Mouse (Mus musculus): ENCODE results near the gene Prodh2. TPM values are rescaled to one million over a fixed set of nuclear protein-coding genes. Genes with fewer than 3 reads are reported as not detected.
A peak's percentile ranks its signal among the peaks of the same experiment; 100 is the strongest.
"Not testable (repeated sequence)": the region's sequence is repeated elsewhere in the genome, so short reads cannot be mapped to it uniquely, and the experiment has no call there.

Prodh2 gene
- polyA plus RNA-seq, 1 experiment from 2014 or later, result not detected

GRCm38 (mm10) chr7:30457629-30458330 lies 35.6 kb upstream of the Prodh2 start, which contains the start of the genes Kirrel2 and Nphs1:
Gene Kirrel2, minus strand, starts transcription at chr7:30457690.
Gene Nphs1, plus strand, starts transcription at chr7:30458315.
- peaks cover 92% of the 10 kb centered on the region for H3K27me3 ChIP-seq (replicated peaks)
- no peaks in the 10 kb centered on the region for H3K36me3 ChIP-seq
- H3K4me2 ChIP-seq, result peak within 1 kb of the TSS; percentile 62
- peak within 1 kb of the TSS; percentile 45 for H3K9ac ChIP-seq (replicated peaks)
- no peaks in the 10 kb centered on the region for H3K9me3 ChIP-seq (replicated peaks)
- H3K4me3 ChIP-seq (replicated peaks), result peak within 1 kb of the TSS; percentile 26
- under 1% methylated on average over 16 of the region's 16 CpGs for WGBS
- H3K4me1 ChIP-seq, result peaks cover 32% of the 10 kb centered on the region
- ATAC-seq (ENCODE audit: low FRiP score), result peak; percentile 63
- H3K27ac ChIP-seq (replicated peaks), result no peak within 1 kb of the TSS

GRCm38 (mm10) chr7:30459484-30459883 lies 33.9 kb upstream of the Prodh2 start:
- H3K9ac ChIP-seq (replicated peaks), result no peak overlapping the region
- peaks cover 22% of the 10 kb centered on the region for H3K4me1 ChIP-seq
- WGBS, result 23% methylated on average over 6 of the region's 6 CpGs
- no peak overlapping the region for H3K4me2 ChIP-seq
- H3K4me3 ChIP-seq (replicated peaks), result no peak overlapping the region
- peaks cover 92% of the 10 kb centered on the region for H3K27me3 ChIP-seq (replicated peaks)
- ATAC-seq (ENCODE audit: low FRiP score), result no peak
- no peak overlapping the region for H3K27ac ChIP-seq (replicated peaks)
- no peaks in the 10 kb centered on the region for H3K36me3 ChIP-seq
- H3K9me3 ChIP-seq (replicated peaks), result no peaks in the 10 kb centered on the region

GRCm38 (mm10) chr7:30463568-30463967 lies 29.9 kb upstream of the Prodh2 start:
- no peaks in the 10 kb centered on the region for H3K9me3 ChIP-seq (replicated peaks)
- 25% methylated on average over 7 of the region's 7 CpGs for WGBS
- peaks cover 3% of the 10 kb centered on the region; the same call in 1 of the 2 replicates for H3K4me1 ChIP-seq
- no peak overlapping the region for H3K9ac ChIP-seq (replicated peaks)
- no peak overlapping the region for H3K4me2 ChIP-seq
- no peaks in the 10 kb centered on the region for H3K36me3 ChIP-seq
- H3K27ac ChIP-seq (replicated peaks), result no peak overlapping the region
- peaks cover 91% of the 10 kb centered on the region for H3K27me3 ChIP-seq (replicated peaks)
- no peak for ATAC-seq (ENCODE audit: low FRiP score)
- no peak overlapping the region for H3K4me3 ChIP-seq (replicated peaks)

GRCm38 (mm10) chr7:30463996-30464395 lies 29.4 kb upstream of the Prodh2 start:
- peaks cover 87% of the 10 kb centered on the region for H3K27me3 ChIP-seq (replicated peaks)
- H3K9me3 ChIP-seq (replicated peaks), result no peaks in the 10 kb centered on the region
- H3K36me3 ChIP-seq, result no peaks in the 10 kb centered on the region
- H3K27ac ChIP-seq (replicated peaks), result no peak overlapping the region
- no peak overlapping the region for H3K9ac ChIP-seq (replicated peaks)
- H3K4me1 ChIP-seq, result peaks cover 3% of the 10 kb centered on the region; the same call in 1 of the 2 replicates
- H3K4me2 ChIP-seq, result no peak overlapping the region
- H3K4me3 ChIP-seq (replicated peaks), result no peak overlapping the region
- 22% methylated on average over 4 of the region's 4 CpGs for WGBS
- ATAC-seq (ENCODE audit: low FRiP score), result no peak

GRCm38 (mm10) chr7:30464816-30465300 lies 28.6 kb upstream of the Prodh2 start:
- Histone ChIP-seq H3K9ac (replicated peaks) (no peak overlapping the region), H3K4me3 (replicated peaks) (no peak overlapping the region), H3K36me3 (no peaks in the 10 kb centered on the region), H3K27me3 (replicated peaks) (peaks cover 80% of the 10 kb centered on the region), H3K4me1 (peaks cover 3% of the 10 kb centered on the region; the same call in 1 of the 2 replicates), H3K4me2 (no peak overlapping the region), H3K27ac (replicated peaks) (no peak overlapping the region), H3K9me3 (replicated peaks) (no peaks in the 10 kb centered on the region)
- no peak for ATAC-seq (ENCODE audit: low FRiP score)
- WGBS, result 13% methylated on average over 5 of the region's 6 CpGs

GRCm38 (mm10) chr7:30472411-30472810 lies 21.0 kb upstream of the Prodh2 start:
- no peak for ATAC-seq (ENCODE audit: low FRiP score)
- Histone ChIP-seq H3K4me3 (replicated peaks) (no peak overlapping the region), H3K27ac (replicated peaks) (no peak overlapping the region), H3K4me2 (no peak overlapping the region), H3K9ac (replicated peaks) (no peak overlapping the region), H3K4me1 (peaks cover 2% of the 10 kb centered on the region), H3K36me3 (no peaks in the 10 kb centered on the region), H3K9me3 (replicated peaks) (no peaks in the 10 kb centered on the region), H3K27me3 (replicated peaks) (peaks cover 7% of the 10 kb centered on the region)
- 44% methylated on average over 5 of the region's 5 CpGs for WGBS

GRCm38 (mm10) chr7:30474999-30475398 lies 18.4 kb upstream of the Prodh2 start:
- 0 out of 2 replicates have a peak, but pooled peaks cover 4% of the 10 kb centered on the region for H3K27me3 ChIP-seq (replicated peaks)
- ATAC-seq (ENCODE audit: low FRiP score), result no peak
- H3K9me3 ChIP-seq (replicated peaks), result no peaks in the 10 kb centered on the region
- no peak overlapping the region for H3K4me2 ChIP-seq
- H3K27ac ChIP-seq (replicated peaks), result no peak overlapping the region
- peaks cover 10% of the 10 kb centered on the region for H3K4me1 ChIP-seq
- no peaks in the 10 kb centered on the region for H3K36me3 ChIP-seq
- no peak overlapping the region for H3K9ac ChIP-seq (replicated peaks)
- H3K4me3 ChIP-seq (replicated peaks), result no peak overlapping the region
- 81% methylated on average over 4 of the region's 4 CpGs for WGBS

GRCm38 (mm10) chr7:30476136-30476535 lies 17.3 kb upstream of the Prodh2 start:
- H3K4me1 ChIP-seq; H3K27ac ChIP-seq (replicated peaks); ATAC-seq (ENCODE audit: low FRiP score); H3K36me3 ChIP-seq; H3K27me3 ChIP-seq (replicated peaks); H3K4me2 ChIP-seq; H3K4me3 ChIP-seq (replicated peaks); H3K9me3 ChIP-seq (replicated peaks); H3K9ac ChIP-seq (replicated peaks): not testable (repeated sequence)
- WGBS, result 92% methylated on average over 7 of the region's 7 CpGs

- peaks cover 7% of the 10 kb centered on the region; the same call in 1 of the 2 replicates for H3K27me3 ChIP-seq (replicated peaks)
- peak; percentile 60; the same call in 1 of the 2 replicates for ATAC-seq (ENCODE audit: low FRiP score)
- 6% methylated on average over 28 of the region's 32 CpGs for WGBS
- no peaks in the 10 kb centered on the region for H3K9me3 ChIP-seq (replicated peaks)
- H3K4me3 ChIP-seq (replicated peaks), result peak overlapping the region; percentile 37
- H3K4me2 ChIP-seq, result peak overlapping the region; percentile 63
- no peaks in the 10 kb centered on the region for H3K36me3 ChIP-seq
- H3K9ac ChIP-seq (replicated peaks), result peak overlapping the region; percentile 14; the same call in 1 of the 2 replicates
- H3K4me1 ChIP-seq, result peaks cover 10% of the 10 kb centered on the region
- no peak overlapping the region for H3K27ac ChIP-seq (replicated peaks)
Measured at GRCm38 (mm10) chr7:30477415-30478381, 15.7 kb upstream of the Prodh2 start.

GRCm38 (mm10) chr7:30484250-30484649 lies 9.2 kb upstream of the Prodh2 start:
- Histone ChIP-seq H3K9me3 (replicated peaks) (no peaks in the 10 kb centered on the region), H3K36me3 (no peaks in the 10 kb centered on the region), H3K4me3 (replicated peaks) (no peak overlapping the region), H3K27ac (replicated peaks) (no peak overlapping the region), H3K27me3 (replicated peaks) (peaks cover 3% of the 10 kb centered on the region; the same call in 1 of the 2 replicates), H3K4me2 (no peak overlapping the region), H3K9ac (replicated peaks) (no peak overlapping the region), H3K4me1 (no peaks in the 10 kb centered on the region)
- ATAC-seq (ENCODE audit: low FRiP score), result no peak
- 21% methylated on average over 8 of the region's 8 CpGs for WGBS

- no peaks in the 10 kb centered on the region; the same call in 1 of the 2 replicates for H3K27me3 ChIP-seq (replicated peaks)
- H3K4me2 ChIP-seq, result no peak overlapping the region
- H3K36me3 ChIP-seq, result no peaks in the 10 kb centered on the region
- no peak overlapping the region for H3K27ac ChIP-seq (replicated peaks)
- no peak overlapping the region for H3K9ac ChIP-seq (replicated peaks)
- H3K4me1 ChIP-seq, result no peaks in the 10 kb centered on the region
- no peaks in the 10 kb centered on the region for H3K9me3 ChIP-seq (replicated peaks)
- no peak for ATAC-seq (ENCODE audit: low FRiP score)
- 33% methylated on average over 16 of the region's 16 CpGs for WGBS
- H3K4me3 ChIP-seq (replicated peaks), result no peak overlapping the region
Measured at GRCm38 (mm10) chr7:30490251-30490956, 3.0 kb upstream of the Prodh2 start.

Measured in neural tube, embryonic 15.5 days (tissue).